Mouse (Mus musculus) E14TG2a.4 (cell line): ENCODE data around the gene Gm21954.

Experiments used
- H3K27me3 ChIP-seq: 2 replicates; pipeline ENCODE4 v1.6.1; 2014; ENCODE audit warnings: low read length, control low read depth; ENCODE audit not compliant: insufficient read depth
- H3K36me3 ChIP-seq: 2 replicates; pipeline ENCODE4 v1.6.1; 2014; ENCODE audit warnings: low read length, control low read depth; ENCODE audit not compliant: insufficient read depth
- H3K4me1 ChIP-seq: replicated peaks from 2 replicates; pipeline ENCODE4 v1.6.1; 2014; ENCODE audit warnings: low read depth, low read length, control low read depth
- H3K4me3 ChIP-seq: replicated peaks from 2 replicates; pipeline ENCODE4 v1.5.1; 2014; ENCODE audit warnings: mild to moderate bottlenecking, low read length
- H3K9me3 ChIP-seq: 2 replicates; pipeline ENCODE4 v1.6.1; 2014; ENCODE audit warnings: low read length, control low read depth
- CTCF ChIP-seq: conservative IDR thresholded peaks from 2 replicates; pipeline ENCODE4 v1.5.1; 2014; ENCODE audit warnings: low read length
- NANOG ChIP-seq: IDR thresholded peaks from 2 replicates; pipeline ENCODE4 v1.6.1; 2014; ENCODE audit warnings: borderline replicate concordance, low read length, mixed read lengths
- POU5F1 ChIP-seq: IDR thresholded peaks from 2 replicates; pipeline ENCODE4 v1.6.1; 2014; ENCODE audit warnings: low read length, borderline replicate concordance

The Gm21954 gene

DNA sequence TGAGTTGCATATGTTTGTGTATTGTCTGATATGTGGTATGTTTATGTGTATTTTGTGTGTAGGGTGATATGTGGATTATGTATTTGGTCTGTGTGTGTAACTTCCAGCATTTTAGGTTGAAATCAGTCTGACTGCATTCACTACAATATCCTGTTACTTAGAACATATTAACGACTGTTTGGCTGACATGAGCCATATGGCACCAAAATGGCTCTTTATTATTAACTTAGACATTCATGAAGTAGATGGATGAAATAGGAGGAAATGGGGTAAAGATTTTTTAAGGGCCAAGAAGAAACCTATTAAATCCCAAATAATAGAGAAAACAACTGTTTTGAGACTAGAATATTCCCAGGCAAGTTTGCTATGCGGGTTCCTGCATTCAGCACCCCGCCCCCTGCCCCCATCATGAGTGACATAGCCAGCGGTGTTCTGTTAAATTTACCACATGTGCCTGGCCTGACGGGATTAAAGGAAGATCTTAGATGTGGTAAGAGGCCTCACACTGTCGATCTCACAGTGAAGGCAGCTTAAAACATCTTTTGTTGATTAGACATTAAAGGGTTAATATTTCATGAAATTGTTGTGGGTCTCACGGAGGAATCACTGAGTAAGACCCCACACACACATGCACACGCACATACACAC is 51.5 kb downstream of the Gm21954 start:
- H3K27me3 ChIP-seq = peaks cover 4% of the 10 kb centered on the region; the same call in 1 of the 2 replicates
- TF ChIP-seq POU5F1 = no peak
- no peak for TF ChIP-seq CTCF
- TF ChIP-seq NANOG = no peak
- H3K4me1 ChIP-seq = peaks cover 19% of the 10 kb centered on the region
- H3K36me3 ChIP-seq = no peaks in the 10 kb centered on the region
- no peak overlapping the region for H3K4me3 ChIP-seq
- H3K9me3 ChIP-seq = no peaks in the 10 kb centered on the region

DNA sequence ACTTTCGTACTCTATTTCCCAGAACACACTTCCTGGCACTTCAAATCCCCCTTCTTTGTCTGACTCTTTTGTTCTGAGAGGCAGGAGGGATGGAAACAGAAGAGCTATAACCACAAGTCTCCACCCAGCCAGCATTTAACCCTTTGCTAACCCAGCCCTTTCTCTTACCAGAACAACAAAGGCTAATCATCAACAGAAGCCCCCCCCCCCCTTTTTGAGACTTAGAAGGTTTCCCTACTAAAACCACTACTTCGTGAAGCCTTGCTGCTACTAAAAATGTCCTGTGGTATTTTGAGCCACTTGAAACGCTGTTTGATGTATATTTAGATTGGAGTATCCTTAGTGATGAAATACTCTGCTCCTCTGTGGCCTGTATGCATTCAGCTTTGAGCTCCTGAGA is 52.7 kb downstream of the Gm21954 start:
- Histone ChIP-seq H3K9me3 (no peaks in the 10 kb centered on the region), H3K36me3 (no peaks in the 10 kb centered on the region), H3K4me1 (peaks cover 22% of the 10 kb centered on the region), H3K4me3 (no peak overlapping the region), H3K27me3 (peaks cover 12% of the 10 kb centered on the region; the same call in 1 of the 2 replicates)
- TF ChIP-seq NANOG (no peak), CTCF (no peak)

DNA sequence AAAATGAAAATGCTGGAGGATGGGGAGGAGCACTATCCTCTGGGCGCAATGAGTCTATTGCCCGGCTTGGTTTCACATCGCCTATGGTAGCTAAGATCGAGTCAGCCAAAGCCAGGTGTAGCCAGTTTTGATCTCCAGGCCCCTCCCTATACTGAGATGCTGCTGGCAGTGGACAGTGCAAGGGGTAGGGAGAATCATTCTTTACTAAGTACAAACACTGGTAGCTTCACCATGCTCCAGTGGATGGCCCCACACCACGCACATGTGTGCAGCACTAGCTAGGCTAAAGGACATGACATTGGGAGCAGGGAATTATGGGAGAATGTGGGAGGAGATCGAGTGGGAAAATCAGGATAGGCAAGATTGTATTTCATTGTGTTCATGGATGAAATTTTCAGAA is 53.2 kb downstream of the Gm21954 start:
- no peaks in the 10 kb centered on the region for H3K36me3 ChIP-seq
- TF ChIP-seq CTCF = no peak
- no peak for TF ChIP-seq POU5F1
- no peak for TF ChIP-seq NANOG
- H3K9me3 ChIP-seq = no peaks in the 10 kb centered on the region
- peaks cover 14% of the 10 kb centered on the region; the same call in 1 of the 2 replicates for H3K27me3 ChIP-seq
- H3K4me1 ChIP-seq = peaks cover 20% of the 10 kb centered on the region
- H3K4me3 ChIP-seq = no peak overlapping the region

DNA sequence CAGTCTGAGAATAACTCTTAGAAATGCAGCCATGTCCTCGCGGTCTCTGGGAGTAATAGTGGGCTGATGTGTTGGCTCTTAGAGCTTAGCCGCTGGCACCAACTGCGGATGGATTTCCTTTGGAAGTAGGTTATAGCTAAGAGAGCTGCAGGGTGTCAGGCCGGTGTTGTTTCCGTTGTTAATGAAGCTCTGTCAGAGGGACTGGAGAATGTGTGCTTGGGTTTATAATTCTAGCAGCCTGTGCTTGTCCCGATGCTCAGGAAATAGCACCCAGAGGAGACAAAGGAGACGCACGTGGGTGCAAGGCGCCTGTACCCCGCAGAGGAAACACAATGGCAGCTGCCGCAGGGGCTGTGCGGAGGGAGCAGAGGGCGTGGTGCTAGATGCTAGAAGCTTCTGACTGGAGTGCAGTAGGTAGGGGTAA is 56.5 kb downstream of the Gm21954 start:
- Histone ChIP-seq H3K27me3 (0 out of 2 replicates have a peak, but pooled peaks cover 11% of the 10 kb centered on the region), H3K9me3 (no peaks in the 10 kb centered on the region), H3K4me3 (no peak overlapping the region), H3K4me1 (peaks cover 19% of the 10 kb centered on the region), H3K36me3 (no peaks in the 10 kb centered on the region)
- TF ChIP-seq NANOG (no peak), CTCF (no peak), POU5F1 (no peak)
